Mouse (Mus musculus) liver, postnatal 0 days (tissue): ENCODE data around the gene Tmem262. TPM values are rescaled to one million over a fixed set of nuclear protein-coding genes. Genes with fewer than 3 reads are reported as not detected.
A peak's percentile ranks its signal among the peaks of the same experiment; 100 is the strongest.

Source experiments
- ATAC-seq: fragments of 200-750 bp; cut with Nextera tagmentation; 2 replicates; pipeline ENCODE4 v1.8.0; 2017; ENCODE audit warnings: mild to moderate bottlenecking, moderate library complexity
- DNase-seq: peaks from one replicate; pipeline ENCODE4 v3.0.0-alpha.2; 2016
- H3K27ac ChIP-seq: fragments of 300-500 bp; sonication (generic); 2 replicates; pipeline ENCODE4 v1.5.1; 2014; ENCODE audit warnings: antibody characterized with exemption, moderate library complexity, mild to moderate bottlenecking, low read depth
- H3K27me3 ChIP-seq: fragments of 300-500 bp; sonication (generic); 2 replicates; pipeline ENCODE4 v1.6.1; 2014; ENCODE audit warnings: low read length, control low read depth, mixed read lengths; ENCODE audit not compliant: insufficient read depth
- H3K36me3 ChIP-seq: fragments of 300-500 bp; sonication (generic); replicated peaks from 2 replicates; pipeline ENCODE4 v1.6.1; 2014; ENCODE audit warnings: mild to moderate bottlenecking, control low read depth, low read length, moderate library complexity, mixed read lengths; ENCODE audit not compliant: insufficient read depth
- H3K4me1 ChIP-seq: fragments of 300-500 bp; sonication (generic); 2 replicates; pipeline ENCODE4 v1.6.1; 2014; ENCODE audit warnings: antibody characterized with exemption, mild to moderate bottlenecking, control low read depth; ENCODE audit not compliant: insufficient read depth
- H3K4me2 ChIP-seq: fragments of 300-500 bp; sonication (generic); 2 replicates; pipeline ENCODE4 v1.6.1; 2014; ENCODE audit warnings: low read depth, mild to moderate bottlenecking, low read length, moderate library complexity, mixed read lengths
- H3K4me3 ChIP-seq: fragments of 300-500 bp; sonication (generic); 2 replicates; pipeline ENCODE4 v1.5.1; 2014; ENCODE audit warnings: low read depth, low read length
- H3K9ac ChIP-seq: fragments of 300-500 bp; sonication (generic); replicated peaks from 2 replicates; pipeline ENCODE4 v1.6.1; 2014; ENCODE audit warnings: mild to moderate bottlenecking, moderate library complexity
- H3K9me3 ChIP-seq: fragments of 300-500 bp; sonication (generic); 2 replicates; pipeline ENCODE4 v1.6.1; 2016; ENCODE audit warnings: mild to moderate bottlenecking, control low read depth, low read length, mixed read lengths
- CTCF ChIP-seq: sonication (generic); IDR thresholded peaks from 2 replicates; pipeline ENCODE4 v1.5.1; 2016; ENCODE audit warnings: antibody characterized with exemption, low read depth
- EP300 ChIP-seq: IDR thresholded peaks from 2 replicates; pipeline ENCODE4 v1.6.1; 2016; ENCODE audit warnings: antibody characterized with exemption, low read depth, mild to moderate bottlenecking
- WGBS: fragments of 180-500 bp; shearing (Covaris S2); extraction: QIAGEN DNeasy Blood & Tissue Kit; methylation state at CpG from one replicate; pipeline ENCODE4 v1.1.7; 2014; ENCODE audit not compliant: insufficient replicate concordance; 5-methylcytosine and 5-hydroxymethylcytosine counted together
- polyA plus RNA-seq: library from polyadenylated mRNA; unstranded; fragments of >200 nt; fragmentation: Nextera tagmentation; extraction: Ambion mirVana; gene quantifications from 2 replicates; pipeline ENCODE4 v1.2.1, GENCODE M21; 2015

Gene Tmem262
- polyA plus RNA-seq, 1 experiment from 2014 or later, result not detected

- H3K27ac ChIP-seq, result peak overlapping the region; percentile 94
- no peaks in the 10 kb centered on the region for H3K27me3 ChIP-seq
- peak overlapping the region; percentile 100 for H3K4me2 ChIP-seq
- 5% methylated on average over 8 of the region's 8 CpGs for WGBS
- peak overlapping the region; percentile 86 for H3K9ac ChIP-seq
- TF ChIP-seq EP300 (no peak), CTCF (no peak)
- no peak for DNase-seq
- peaks cover 22% of the 10 kb centered on the region for H3K36me3 ChIP-seq
- peak overlapping the region; percentile 86 for H3K4me3 ChIP-seq
- H3K4me1 ChIP-seq, result peaks cover 17% of the 10 kb centered on the region
- ATAC-seq, result peak; percentile 8; the same call in 1 of the 2 replicates
- no peaks in the 10 kb centered on the region for H3K9me3 ChIP-seq
Observed at GRCm38 (mm10) chr19:6118677-6119185, 38.9 kb downstream of the Tmem262 start.

GRCm38 (mm10) chr19:6121761-6122160 is 41.9 kb downstream of the Tmem262 start:
- no peak overlapping the region; the same call in 1 of the 2 replicates for H3K4me3 ChIP-seq
- ATAC-seq, result no peak; the same call in 1 of the 2 replicates
- 69% methylated on average over 19 of the region's 19 CpGs for WGBS
- peaks cover 7% of the 10 kb centered on the region; the same call in 1 of the 2 replicates for H3K36me3 ChIP-seq
- H3K4me1 ChIP-seq, result peaks cover 14% of the 10 kb centered on the region
- H3K9me3 ChIP-seq, result no peaks in the 10 kb centered on the region
- H3K4me2 ChIP-seq, result peak overlapping the region; percentile 34
- H3K27ac ChIP-seq, result 0 out of 2 replicates have a peak overlapping the region, but pooled peaks have one; percentile 34
- H3K27me3 ChIP-seq, result no peaks in the 10 kb centered on the region
- TF ChIP-seq CTCF (no peak), EP300 (no peak)
- peak; percentile 44 for DNase-seq
- H3K9ac ChIP-seq, result peak overlapping the region; percentile 31

- no peak for DNase-seq
- H3K9ac ChIP-seq, result no peak overlapping the region
- peaks cover 6% of the 10 kb centered on the region for H3K4me1 ChIP-seq
- H3K4me3 ChIP-seq, result no peak overlapping the region
- no peaks in the 10 kb centered on the region for H3K9me3 ChIP-seq
- peaks cover 7% of the 10 kb centered on the region; the same call in 1 of the 2 replicates for H3K36me3 ChIP-seq
- WGBS, result 71% methylated on average over 8 of the region's 8 CpGs
- no peak for ATAC-seq
- no peak overlapping the region for H3K4me2 ChIP-seq
- no peaks in the 10 kb centered on the region for H3K27me3 ChIP-seq
- TF ChIP-seq CTCF (no peak), EP300 (no peak)
- H3K27ac ChIP-seq, result no peak overlapping the region
Observed at GRCm38 (mm10) chr19:6123330-6123729, 43.5 kb downstream of the Tmem262 start.

GRCm38 (mm10) chr19:6124898-6125297 is 45.1 kb downstream of the Tmem262 start:
- no peaks in the 10 kb centered on the region for H3K9me3 ChIP-seq
- H3K4me1 ChIP-seq, result peaks cover 5% of the 10 kb centered on the region
- H3K27ac ChIP-seq, result no peak overlapping the region
- 62% methylated on average over 2 of the region's 2 CpGs for WGBS
- H3K36me3 ChIP-seq, result peaks cover 7% of the 10 kb centered on the region; the same call in 1 of the 2 replicates
- DNase-seq (no peak), ATAC-seq (no peak)
- no peaks in the 10 kb centered on the region for H3K27me3 ChIP-seq
- H3K4me2 ChIP-seq, result no peak overlapping the region
- no peak overlapping the region for H3K4me3 ChIP-seq
- H3K9ac ChIP-seq, result no peak overlapping the region
- no peak for TF ChIP-seq CTCF
- no peak for TF ChIP-seq EP300

- H3K4me1 ChIP-seq, result peaks cover 14% of the 10 kb centered on the region
- no peaks in the 10 kb centered on the region for H3K27me3 ChIP-seq
- DNase-seq (peak; percentile 74), ATAC-seq (no peak)
- H3K36me3 ChIP-seq, result no peaks in the 10 kb centered on the region
- WGBS, result 17% methylated on average over 4 of the region's 4 CpGs
- H3K27ac ChIP-seq, result peak overlapping the region; percentile 52; the same call in 1 of the 2 replicates
- no peak overlapping the region for H3K9ac ChIP-seq
- no peaks in the 10 kb centered on the region for H3K9me3 ChIP-seq
- TF ChIP-seq EP300 (no peak), CTCF (peak; percentile 91)
- peak overlapping the region; percentile 54; the same call in 1 of the 2 replicates for H3K4me3 ChIP-seq
- peak overlapping the region; percentile 74 for H3K4me2 ChIP-seq
Observed at GRCm38 (mm10) chr19:6126289-6126688, 46.5 kb downstream of the Tmem262 start.

GRCm38 (mm10) chr19:6126789-6127580 is 47.2 kb downstream of the Tmem262 start:
- 64% methylated on average over 10 of the region's 10 CpGs for WGBS
- H3K36me3 ChIP-seq, result no peaks in the 10 kb centered on the region
- no peak for ATAC-seq
- H3K9me3 ChIP-seq, result no peaks in the 10 kb centered on the region
- H3K27me3 ChIP-seq, result no peaks in the 10 kb centered on the region
- peak overlapping the region; percentile 90 for H3K27ac ChIP-seq
- DNase-seq, result no peak
- peak overlapping the region; percentile 74 for H3K4me2 ChIP-seq
- peak overlapping the region; percentile 54 for H3K4me3 ChIP-seq
- H3K4me1 ChIP-seq, result peaks cover 18% of the 10 kb centered on the region
- peak overlapping the region; percentile 66 for H3K9ac ChIP-seq
- TF ChIP-seq CTCF, result no peak
- TF ChIP-seq EP300, result no peak
